ENCODE assay signal across 8 mouse cellular contexts in the genomic region with DNA sequence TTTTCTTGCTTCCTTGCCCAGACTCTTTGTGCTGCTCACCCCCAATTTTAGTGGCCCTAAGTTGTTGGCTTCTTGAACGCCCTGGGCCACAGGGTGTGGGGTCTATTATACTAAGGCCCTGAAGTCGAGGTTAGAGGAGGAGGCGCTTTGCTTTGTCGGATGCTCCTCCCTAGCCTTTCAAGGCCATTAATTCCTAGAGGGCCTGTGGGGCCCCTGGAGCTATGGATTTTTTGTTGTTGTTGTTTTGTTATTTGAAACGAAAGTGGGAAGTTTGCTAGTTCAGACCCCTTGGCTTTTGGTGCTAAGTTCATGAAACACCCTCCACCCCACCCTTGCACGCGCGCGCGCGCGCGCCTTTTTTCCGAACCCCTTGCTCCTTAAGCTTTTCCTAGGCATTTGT. TPM values are rescaled to one million over a fixed set of nuclear protein-coding genes. Genes with fewer than 3 reads are reported as not detected.
A peak's percentile ranks its signal among the peaks of the same experiment; 100 is the strongest.
DNase-seq lines count a peak whose midpoint lies in the region; ATAC-seq and TF ChIP-seq lines count a peak whose summit lies in the region.

No protein-coding gene starts in this region.

- no peaks in the 10 kb centered on the region for H3K9me3 ChIP-seq in forebrain, embryonic 10.5 days
- H3K9me3 ChIP-seq in limb, embryonic 13.5 days = no peaks in the 10 kb centered on the region

- H3K4me1 ChIP-seq in forebrain, embryonic 10.5 days = peaks cover 11% of the 10 kb centered on the region
- no peaks in the 10 kb centered on the region for H3K4me1 ChIP-seq in limb, embryonic 13.5 days

- peak overlapping the region; percentile 60 for H3K4me2 ChIP-seq in limb, embryonic 13.5 days (replicated peaks)
- H3K4me2 ChIP-seq in myocyte (ENCODE audit: low read depth) = peak overlapping the region; percentile 57

- POLR2A ChIA-PET in Patski (lab: Charles Lee) = interaction anchor here (1.0 kb wide), 1 partner anchor 11 kb away, joined by 4 read pairs; no protein-coding TSS in a partner anchor

- H3K36me3 ChIP-seq in forebrain, embryonic 10.5 days (replicated peaks) = peaks cover 40% of the 10 kb centered on the region
- peaks cover 12% of the 10 kb centered on the region; the same call in 1 of the 2 replicates for H3K36me3 ChIP-seq in limb, embryonic 13.5 days
- H3K36me3 ChIP-seq in myocyte (ENCODE audit: control insufficient read depth, insufficient read depth) = peaks cover 4% of the 10 kb centered on the region

- peak overlapping the region; percentile 6 for H3ac ChIP-seq in myocyte (ENCODE audit: control insufficient read depth, insufficient read length)

- no peaks in the 10 kb centered on the region for H3K27me3 ChIP-seq in Patski
- H3K27me3 ChIP-seq in forebrain, embryonic 10.5 days (ENCODE audit: poor library complexity, severe bottlenecking) = peaks cover 16% of the 10 kb centered on the region
- H3K27me3 ChIP-seq in limb, embryonic 13.5 days = peaks cover 4% of the 10 kb centered on the region; the same call in 1 of the 2 replicates
- no peaks in the 10 kb centered on the region for H3K27me3 ChIP-seq in myocyte (ENCODE audit: control insufficient read depth, insufficient read depth, insufficient read length)

- peak overlapping the region; percentile 87 for H3K9ac ChIP-seq in limb, embryonic 13.5 days

- in situ Hi-C loops in Patski (cut with MboI; ENCODE audit: low pct_unique_long_range_greater_than_20kb) = no loop called here

- DNase-seq in left cerebral cortex, postnatal 4 days = peak; percentile 6
- no peak for DNase-seq in left cerebral cortex, postnatal 14 days (ENCODE audit: low spot score in 2 of 2)
- no peak for DNase-seq in Patski (ENCODE audit: low read depth, low spot score)
- DNase-seq in forebrain, embryonic 10.5 days (ENCODE audit: extremely low spot score, low spot score) = no peak
- DNase-seq in gastrocnemius, adult 18-20 months (ENCODE audit: low spot score) = no peak
- DNase-seq in left cerebral cortex, adult 9 months (ENCODE audit: low spot score in 2 of 2) = no peak

- ATAC-seq in Patski = peak; percentile 25
- peak; percentile 33; the same call in 1 of the 2 replicates for ATAC-seq in limb, embryonic 13.5 days (ENCODE audit: low FRiP score, low read depth)

- CTCF ChIA-PET in Patski (lab: Charles Lee) = no interaction called here

- peaks cover 49% of the 10 kb centered on the region for H3K79me2 ChIP-seq in myocyte (ENCODE audit: control insufficient read depth, insufficient read depth)

- TF ChIP-seq CTCF in Patski (IDR thresholded peaks at IDR 0.05) = no peak

- TF ChIP-seq POLR2A in myocyte (IDR thresholded peaks at IDR 0.05; ENCODE audit: insufficient read length, low read depth) = no peak

- peak overlapping the region; percentile 69 for H3K4me3 ChIP-seq in forebrain, embryonic 10.5 days
- peak overlapping the region; percentile 65 for H3K4me3 ChIP-seq in limb, embryonic 13.5 days
- H3K4me3 ChIP-seq in myocyte = peak overlapping the region; percentile 63

- intact Hi-C loops in left cerebral cortex, postnatal 4 days (cut with DNase I) = no loop called here
- intact Hi-C loops in left cerebral cortex, postnatal 14 days (cut with DNase I) = no loop called here

- H3K27ac ChIP-seq in forebrain, embryonic 10.5 days = peak overlapping the region; percentile 97
- peak overlapping the region; percentile 96 for H3K27ac ChIP-seq in limb, embryonic 13.5 days

- WGBS in forebrain, embryonic 10.5 days = 29% methylated on average over 14 of the region's 14 CpGs
- 19% methylated on average over 14 of the region's 14 CpGs for WGBS in limb, embryonic 13.5 days

TF ChIP-seq in myocyte, 11 proteins besides CTCF, POLR2A, EP300 and RAD21:
- TF ChIP-seq REST (IDR thresholded peaks at IDR 0.05; ENCODE audit: insufficient read depth, insufficient read length) (no peak), MAX (IDR thresholded peaks at IDR 0.05; ENCODE audit: low read depth) (no peak), SRF (IDR thresholded peaks at IDR 0.05; ENCODE audit: control insufficient read depth, insufficient read length, low read depth) (no peak), TCF12 (IDR thresholded peaks at IDR 0.05; ENCODE audit: insufficient read depth, poor library complexity, severe bottlenecking) (no peak), TCF3 (IDR thresholded peaks at IDR 0.05; ENCODE audit: insufficient read length, low read depth) (no peak), MYOG (IDR thresholded peaks at IDR 0.05; ENCODE audit: control insufficient read depth in 1 of 3, insufficient read depth in 1 of 3, insufficient read length in 2 of 3, low read depth in 2 of 3) (no peak), USF1 (IDR thresholded peaks at IDR 0.05; ENCODE audit: low read depth) (no peak), CEBPB (IDR thresholded peaks at IDR 0.05; ENCODE audit: insufficient read depth, poor library complexity, severe bottlenecking) (no peak), E2F4 (IDR thresholded peaks at IDR 0.05; ENCODE audit: insufficient read depth) (no peak), MYOD1 (IDR thresholded peaks at IDR 0.05; ENCODE audit: control insufficient read depth in 1 of 3, insufficient read length in 2 of 3, low read depth in 2 of 3) (no peak), POLR2AphosphoS2 (IDR thresholded peaks at IDR 0.05; ENCODE audit: insufficient read length, low read depth) (no peak)

RNA-seq across cellular contexts. Expression of a gene that starts 0.9 kb away (rescaled TPM):
- total RNA-seq in left cerebral cortex, postnatal 4 days (2021) = 100 to 1,000 TPM; 236 to 271 TPM
- total RNA-seq in left cerebral cortex, postnatal 14 days (2021) = 100 to 1,000 TPM; 130 to 140 TPM
- polyA plus RNA-seq in Patski (2021) (278 TPM), myocyte (2012; fragmentation: generic; extraction: Trizol) (183 TPM)
- 639 and 665 TPM in 2 replicates for polyA plus RNA-seq in forebrain, embryonic 10.5 days (2016; fragmentation: Nextera tagmentation; extraction: Ambion mirVana)
- polyA plus RNA-seq in limb, embryonic 13.5 days (2015; fragmentation: Nextera tagmentation; extraction: Ambion mirVana) = 491 and 506 TPM in 2 replicates
- 10 to 100 TPM; 36.1 to 52.8 TPM for total RNA-seq in gastrocnemius, adult 18-20 months (2021)

RNA-seq across cellular contexts. Expression of a gene that starts 9.3 kb away (rescaled TPM):
- 100 to 1,000 TPM; 195 to 217 TPM for total RNA-seq in left cerebral cortex, postnatal 4 days (2021)
- total RNA-seq in left cerebral cortex, postnatal 14 days (2021) = 100 to 1,000 TPM; 138 to 143 TPM
- polyA plus RNA-seq in Patski (2021) = 60.5 TPM
- 20.4 and 24.2 TPM in 2 replicates for polyA plus RNA-seq in forebrain, embryonic 10.5 days (2016; fragmentation: Nextera tagmentation; extraction: Ambion mirVana)
- polyA plus RNA-seq in limb, embryonic 13.5 days (2015; fragmentation: Nextera tagmentation; extraction: Ambion mirVana) = 43.7 and 48.0 TPM in 2 replicates
- polyA plus RNA-seq in myocyte (2012; fragmentation: generic; extraction: Trizol) = 16.9 TPM
- 10 to 100 TPM in 1 of 2 experiments, 1 to 10 TPM in 1; 8.9 to 11.8 TPM for total RNA-seq in gastrocnemius, adult 18-20 months (2021)

RNA-seq across cellular contexts. Expression of a gene that starts 18.9 kb away (rescaled TPM):
- 1 to 10 TPM; 4.0 to 4.6 TPM for total RNA-seq in left cerebral cortex, postnatal 4 days (2021)
- total RNA-seq in left cerebral cortex, postnatal 14 days (2021) = under 1 TPM; 0.90 to 0.91 TPM
- 0.36 TPM for polyA plus RNA-seq in Patski (2021)
- polyA plus RNA-seq in forebrain, embryonic 10.5 days (2016; fragmentation: Nextera tagmentation; extraction: Ambion mirVana) = 2.0 and 2.1 TPM in 2 replicates
- polyA plus RNA-seq in limb, embryonic 13.5 days (2015; fragmentation: Nextera tagmentation; extraction: Ambion mirVana) = 30.0 and 31.3 TPM in 2 replicates
- polyA plus RNA-seq in myocyte (2012; fragmentation: generic; extraction: Trizol) = 114 TPM
- total RNA-seq in gastrocnemius, adult 18-20 months (2021) = 100 to 1,000 TPM; 154 to 155 TPM

RNA-seq across cellular contexts. Expression of a gene that starts 53.8 kb away (rescaled TPM):
- total RNA-seq in left cerebral cortex, postnatal 4 days (2021) = 1 to 10 TPM; 2.2 to 2.7 TPM
- 1 to 10 TPM; 1.3 to 4.7 TPM for total RNA-seq in left cerebral cortex, postnatal 14 days (2021)
- polyA plus RNA-seq in Patski (2021) = 0.18 TPM
- not detected in 2 replicates for polyA plus RNA-seq in forebrain, embryonic 10.5 days (2016; fragmentation: Nextera tagmentation; extraction: Ambion mirVana)
- polyA plus RNA-seq in limb, embryonic 13.5 days (2015; fragmentation: Nextera tagmentation; extraction: Ambion mirVana) = 0.28 TPM in 1 of 2 replicates, not detected in the other
- not detected for polyA plus RNA-seq in myocyte (2012; fragmentation: generic; extraction: Trizol)
- total RNA-seq in gastrocnemius, adult 18-20 months (2021) = under 1 TPM; 0.34 to 0.83 TPM

Comparison
In these comparisons a context has a peak if more than half of its experiments do, and no peak if none do; other contexts are left out.
1. RNA of a gene that starts 18.9 kb away (polyA plus RNA-seq): 114 TPM in myocyte (single experiment) and 30.0 to 31.3 TPM in limb, embryonic 13.5 days; 2.0 to 2.1 TPM in forebrain, embryonic 10.5 days and 0.36 TPM in Patski (single experiment); every median in the first group is over 10 times any median in the second.
2. Peak in every context shown above with its lines, with median percentiles within 50 percentile points of each other: H3K4me3 ChIP-seq.